Mouse (Mus musculus) liver, embryonic 13.5 days (tissue): ENCODE data around the gene Rapgef4. TPM values are rescaled to one million over a fixed set of nuclear protein-coding genes. Genes with fewer than 3 reads are reported as not detected.

Source experiments
- ATAC-seq: fragments of 200-750 bp; cut with Nextera tagmentation; 2 replicates; pipeline ENCODE4 v1.8.0; 2017; ENCODE audit warnings: low read depth, mild to moderate bottlenecking, moderate number of reproducible peaks, moderate library complexity
- DNase-seq: peaks from one replicate; pipeline ENCODE4 v3.0.0; 2022
- H3K27ac ChIP-seq: fragments of 300-500 bp; sonication (generic); 2 replicates; pipeline ENCODE4 v1.5.1; 2015; ENCODE audit warnings: moderate library complexity, mild to moderate bottlenecking, inconsistent platforms
- H3K27me3 ChIP-seq: fragments of 300-500 bp; sonication (generic); 2 replicates; pipeline ENCODE4 v1.6.1; 2015; ENCODE audit warnings: mild to moderate bottlenecking, inconsistent platforms
- H3K36me3 ChIP-seq: fragments of 300-500 bp; sonication (generic); 2 replicates; pipeline ENCODE4 v1.6.1; 2015; ENCODE audit warnings: mild to moderate bottlenecking, inconsistent platforms
- H3K4me1 ChIP-seq: fragments of 300-500 bp; sonication (generic); replicated peaks from 2 replicates; pipeline ENCODE4 v1.6.1; 2015; ENCODE audit warnings: inconsistent platforms
- H3K4me2 ChIP-seq: fragments of 300-500 bp; sonication (generic); 2 replicates; pipeline ENCODE4 v1.6.1; 2015; ENCODE audit warnings: inconsistent platforms, mild to moderate bottlenecking, moderate library complexity
- H3K4me3 ChIP-seq: fragments of 300-500 bp; sonication (generic); replicated peaks from 2 replicates; pipeline ENCODE4 v1.5.1; 2015; ENCODE audit warnings: mild to moderate bottlenecking, inconsistent platforms
- H3K9ac ChIP-seq: fragments of 300-500 bp; sonication (generic); 2 replicates; pipeline ENCODE4 v1.6.1; 2015; ENCODE audit warnings: mild to moderate bottlenecking, inconsistent platforms
- H3K9me3 ChIP-seq: fragments of 300-500 bp; sonication (generic); replicated peaks from 2 replicates; pipeline ENCODE4 v1.6.1; 2016; ENCODE audit warnings: inconsistent platforms
- WGBS: fragments of 180-500 bp; shearing (Covaris S2); methylation state at CpG from one replicate; pipeline ENCODE4 v1.1.7; 2015; ENCODE audit not compliant: insufficient replicate concordance; 5-methylcytosine and 5-hydroxymethylcytosine counted together
- polyA plus RNA-seq: library from polyadenylated mRNA; unstranded; fragments of >200 nt; fragmentation: Nextera tagmentation; extraction: Ambion mirVana; gene quantifications from 2 replicates; pipeline ENCODE4 v1.2.1, GENCODE M21; 2015

Rapgef4 gene
- polyA plus RNA-seq, 1 experiment from 2014 or later, result 2.7 TPM

GRCm38 (mm10) chr2:72015366-72015765 lies 34.3 kb downstream of the Rapgef4 start:
- Histone ChIP-seq H3K36me3 (no peaks in the 10 kb centered on the region), H3K4me3 (no peak overlapping the region), H3K27ac (no peak overlapping the region), H3K9me3 (no peaks in the 10 kb centered on the region), H3K4me1 (no peaks in the 10 kb centered on the region), H3K4me2 (no peak overlapping the region), H3K27me3 (no peaks in the 10 kb centered on the region), H3K9ac (no peak overlapping the region)
- DNase-seq, result no peak
- WGBS, result 67% methylated on average over 8 of the region's 8 CpGs
- no peak for ATAC-seq

GRCm38 (mm10) chr2:72016013-72016412 lies 35.0 kb downstream of the Rapgef4 start:
- WGBS, result 30% methylated on average over 5 of the region's 5 CpGs
- no peak overlapping the region for H3K4me2 ChIP-seq
- no peak for DNase-seq
- no peaks in the 10 kb centered on the region for H3K36me3 ChIP-seq
- no peaks in the 10 kb centered on the region for H3K4me1 ChIP-seq
- H3K4me3 ChIP-seq, result no peak overlapping the region
- H3K9ac ChIP-seq, result no peak overlapping the region
- ATAC-seq, result no peak
- no peak overlapping the region for H3K27ac ChIP-seq
- no peaks in the 10 kb centered on the region for H3K27me3 ChIP-seq
- H3K9me3 ChIP-seq, result no peaks in the 10 kb centered on the region

- H3K36me3 ChIP-seq, result no peaks in the 10 kb centered on the region
- H3K4me1 ChIP-seq, result no peaks in the 10 kb centered on the region
- 63% methylated on average over 2 of the region's 2 CpGs for WGBS
- no peaks in the 10 kb centered on the region for H3K27me3 ChIP-seq
- ATAC-seq, result no peak
- no peak overlapping the region for H3K4me2 ChIP-seq
- H3K4me3 ChIP-seq, result no peak overlapping the region
- H3K27ac ChIP-seq, result no peak overlapping the region
- H3K9me3 ChIP-seq, result no peaks in the 10 kb centered on the region
- H3K9ac ChIP-seq, result no peak overlapping the region
- no peak for DNase-seq
Observed at GRCm38 (mm10) chr2:72017168-72017567, 36.1 kb downstream of the Rapgef4 start.

GRCm38 (mm10) chr2:72018736-72019135 lies 37.7 kb downstream of the Rapgef4 start:
- ATAC-seq, result no peak
- Histone ChIP-seq H3K27ac (no peak overlapping the region), H3K36me3 (no peaks in the 10 kb centered on the region), H3K27me3 (no peaks in the 10 kb centered on the region), H3K4me2 (no peak overlapping the region), H3K9ac (no peak overlapping the region), H3K4me3 (no peak overlapping the region), H3K9me3 (no peaks in the 10 kb centered on the region), H3K4me1 (no peaks in the 10 kb centered on the region)
- DNase-seq, result no peak
- WGBS, result 50% methylated on average over 1 of the region's 1 CpGs

GRCm38 (mm10) chr2:72020755-72021154 lies 39.7 kb downstream of the Rapgef4 start:
- Histone ChIP-seq H3K4me1 (no peaks in the 10 kb centered on the region), H3K9me3 (no peaks in the 10 kb centered on the region), H3K27me3 (no peaks in the 10 kb centered on the region), H3K27ac (no peak overlapping the region), H3K9ac (no peak overlapping the region), H3K4me2 (no peak overlapping the region), H3K4me3 (no peak overlapping the region), H3K36me3 (no peaks in the 10 kb centered on the region)
- DNase-seq (no peak), ATAC-seq (no peak)
- WGBS, result 85% methylated on average over 15 of the region's 15 CpGs

- H3K4me1 ChIP-seq, result no peaks in the 10 kb centered on the region
- no peak overlapping the region for H3K4me2 ChIP-seq
- no peak for DNase-seq
Observed at GRCm38 (mm10) chr2:72021440-72021839, 40.4 kb downstream of the Rapgef4 start.

GRCm38 (mm10) chr2:72021845-72022244 lies 40.8 kb downstream of the Rapgef4 start:
- no peaks in the 10 kb centered on the region for H3K4me1 ChIP-seq
- no peak for ATAC-seq
- H3K27ac ChIP-seq, result no peak overlapping the region
- no peak overlapping the region for H3K4me2 ChIP-seq
- H3K36me3 ChIP-seq, result no peaks in the 10 kb centered on the region
- H3K27me3 ChIP-seq, result no peaks in the 10 kb centered on the region
- WGBS, result 56% methylated on average over 3 of the region's 3 CpGs
- H3K9ac ChIP-seq, result no peak overlapping the region
- no peak for DNase-seq
- H3K9me3 ChIP-seq, result no peaks in the 10 kb centered on the region
- no peak overlapping the region for H3K4me3 ChIP-seq

More at GRCm38 (mm10) chr2:72021440-72021839, 40.4 kb downstream of the Rapgef4 start:
- WGBS, result 70% methylated on average over 5 of the region's 5 CpGs
- H3K27me3 ChIP-seq, result no peaks in the 10 kb centered on the region
- no peaks in the 10 kb centered on the region for H3K36me3 ChIP-seq
- H3K9ac ChIP-seq, result no peak overlapping the region
- H3K27ac ChIP-seq, result no peak overlapping the region
- no peaks in the 10 kb centered on the region for H3K9me3 ChIP-seq
- no peak overlapping the region for H3K4me3 ChIP-seq
- ATAC-seq, result no peak

- no peak overlapping the region for H3K4me2 ChIP-seq
- H3K9me3 ChIP-seq, result no peaks in the 10 kb centered on the region
- ATAC-seq, result no peak
- 71% methylated on average over 5 of the region's 5 CpGs for WGBS
- no peak overlapping the region for H3K9ac ChIP-seq
- H3K27me3 ChIP-seq, result no peaks in the 10 kb centered on the region
- no peak overlapping the region for H3K27ac ChIP-seq
- H3K4me1 ChIP-seq, result no peaks in the 10 kb centered on the region
- H3K4me3 ChIP-seq, result no peak overlapping the region
- no peaks in the 10 kb centered on the region for H3K36me3 ChIP-seq
- no peak for DNase-seq
Observed at GRCm38 (mm10) chr2:72023791-72024190, 42.8 kb downstream of the Rapgef4 start.

GRCm38 (mm10) chr2:72025660-72026059 lies 44.6 kb downstream of the Rapgef4 start:
- DNase-seq (no peak), ATAC-seq (no peak)
- no peaks in the 10 kb centered on the region for H3K27me3 ChIP-seq
- H3K36me3 ChIP-seq, result no peaks in the 10 kb centered on the region
- no peak overlapping the region for H3K4me3 ChIP-seq
- no peaks in the 10 kb centered on the region for H3K4me1 ChIP-seq
- H3K4me2 ChIP-seq, result no peak overlapping the region
- H3K27ac ChIP-seq, result no peak overlapping the region
- no peaks in the 10 kb centered on the region for H3K9me3 ChIP-seq
- H3K9ac ChIP-seq, result no peak overlapping the region
- 73% methylated on average over 5 of the region's 5 CpGs for WGBS

- 50% methylated on average over 1 of the region's 1 CpGs for WGBS
- ATAC-seq (no peak), DNase-seq (no peak)
- Histone ChIP-seq H3K27me3 (no peaks in the 10 kb centered on the region), H3K27ac (no peak overlapping the region), H3K4me1 (no peaks in the 10 kb centered on the region), H3K36me3 (no peaks in the 10 kb centered on the region), H3K4me3 (no peak overlapping the region), H3K9ac (no peak overlapping the region), H3K9me3 (no peaks in the 10 kb centered on the region), H3K4me2 (no peak overlapping the region)
Observed at GRCm38 (mm10) chr2:72026506-72026905, 45.5 kb downstream of the Rapgef4 start.

- H3K9me3 ChIP-seq, result no peaks in the 10 kb centered on the region
- H3K36me3 ChIP-seq, result no peaks in the 10 kb centered on the region
- no peak overlapping the region for H3K4me3 ChIP-seq
- DNase-seq, result no peak
- ATAC-seq, result no peak
- no peak overlapping the region for H3K4me2 ChIP-seq
- no peaks in the 10 kb centered on the region for H3K4me1 ChIP-seq
- H3K27me3 ChIP-seq, result no peaks in the 10 kb centered on the region
- WGBS, result 52% methylated on average over 1 of the region's 1 CpGs
- H3K27ac ChIP-seq, result no peak overlapping the region
- no peak overlapping the region for H3K9ac ChIP-seq
Observed at GRCm38 (mm10) chr2:72029081-72029480, 48.0 kb downstream of the Rapgef4 start.

- Histone ChIP-seq H3K4me3 (no peak overlapping the region), H3K9me3 (no peaks in the 10 kb centered on the region), H3K36me3 (no peaks in the 10 kb centered on the region), H3K4me2 (no peak overlapping the region), H3K4me1 (no peaks in the 10 kb centered on the region), H3K27ac (no peak overlapping the region), H3K9ac (no peak overlapping the region), H3K27me3 (no peaks in the 10 kb centered on the region)
- DNase-seq (no peak), ATAC-seq (no peak)
- WGBS, result 60% methylated on average over 5 of the region's 5 CpGs
Observed at GRCm38 (mm10) chr2:72029586-72030144, 48.6 kb downstream of the Rapgef4 start.
